Mouse (Mus musculus) midbrain, embryonic 15.5 days (tissue): ENCODE results near the gene Nudt8. TPM values are rescaled to one million over a fixed set of nuclear protein-coding genes. Genes with fewer than 3 reads are reported as not detected.

Source experiments
- ATAC-seq: fragments of 200-750 bp; cut with Nextera tagmentation; replicated peaks from 2 replicates; pipeline ENCODE4 v1.8.0; 2017; ENCODE audit warnings: moderate TSS enrichment
- H3K27ac ChIP-seq: fragments of 300-500 bp; sonication (generic); 2 replicates; pipeline ENCODE4 v1.5.1; 2015; ENCODE audit warnings: mild to moderate bottlenecking, inconsistent platforms
- H3K27me3 ChIP-seq: fragments of 300-500 bp; sonication (generic); replicated peaks from 2 replicates; pipeline ENCODE4 v1.6.1; 2015; ENCODE audit warnings: inconsistent platforms
- H3K36me3 ChIP-seq: fragments of 300-500 bp; sonication (generic); replicated peaks from 2 replicates; pipeline ENCODE4 v1.6.1; 2015; ENCODE audit warnings: inconsistent platforms
- H3K4me1 ChIP-seq: fragments of 300-500 bp; sonication (generic); 2 replicates; pipeline ENCODE4 v1.6.1; 2015; ENCODE audit warnings: inconsistent platforms
- H3K4me2 ChIP-seq: fragments of 300-500 bp; sonication (generic); 2 replicates; pipeline ENCODE4 v1.6.1; 2015; ENCODE audit warnings: inconsistent platforms, mild to moderate bottlenecking, moderate library complexity
- H3K4me3 ChIP-seq: fragments of 300-500 bp; sonication (generic); 2 replicates; pipeline ENCODE4 v1.5.1; 2015; ENCODE audit warnings: mild to moderate bottlenecking, inconsistent platforms
- H3K9ac ChIP-seq: fragments of 300-500 bp; sonication (generic); 2 replicates; pipeline ENCODE4 v1.6.1; 2015; ENCODE audit warnings: mild to moderate bottlenecking, inconsistent platforms
- H3K9me3 ChIP-seq: fragments of 300-500 bp; sonication (generic); 2 replicates; pipeline ENCODE4 v1.6.1; 2016; ENCODE audit warnings: inconsistent platforms
- WGBS: fragments of 180-500 bp; shearing (Covaris S2); methylation state at CpG from one replicate; pipeline ENCODE4 v1.1.7; 2015; ENCODE audit warnings: mixed read lengths; 5-methylcytosine and 5-hydroxymethylcytosine counted together
- polyA plus RNA-seq: library from polyadenylated mRNA; unstranded; fragments of >200 nt; fragmentation: Nextera tagmentation; extraction: Ambion mirVana; gene quantifications from 2 replicates; pipeline ENCODE4 v1.2.1, GENCODE M21; 2015

Nudt8 gene
- polyA plus RNA-seq, 1 experiment from 2014 or later: 33.4 TPM

GRCm38 (mm10) chr19:3990804-3991203, 9.6 kb upstream of the Nudt8 start:
- Histone ChIP-seq H3K9ac (no peak overlapping the region), H3K27me3 (peaks cover 2% of the 10 kb centered on the region; the same call in 1 of the 2 replicates), H3K9me3 (no peaks in the 10 kb centered on the region), H3K4me2 (no peak overlapping the region), H3K4me3 (no peak overlapping the region), H3K27ac (no peak overlapping the region), H3K4me1 (no peaks in the 10 kb centered on the region), H3K36me3 (no peaks in the 10 kb centered on the region)
- WGBS: 74% methylated on average over 6 of the region's 6 CpGs
- ATAC-seq: no peak

GRCm38 (mm10) chr19:3991562-3991961, 8.8 kb upstream of the Nudt8 start:
- no peak overlapping the region for H3K9ac ChIP-seq
- no peak overlapping the region for H3K4me2 ChIP-seq
- H3K4me3 ChIP-seq: no peak overlapping the region
- ATAC-seq: no peak
- H3K9me3 ChIP-seq: no peaks in the 10 kb centered on the region
- H3K27ac ChIP-seq: no peak overlapping the region
- peaks cover 2% of the 10 kb centered on the region; the same call in 1 of the 2 replicates for H3K27me3 ChIP-seq
- no peaks in the 10 kb centered on the region for H3K36me3 ChIP-seq
- H3K4me1 ChIP-seq: no peaks in the 10 kb centered on the region
- WGBS: 93% methylated on average over 3 of the region's 3 CpGs

- H3K4me3 ChIP-seq: no peak overlapping the region
- H3K4me1 ChIP-seq: no peaks in the 10 kb centered on the region
- WGBS: 91% methylated on average over 3 of the region's 3 CpGs
- H3K27me3 ChIP-seq: peaks cover 2% of the 10 kb centered on the region; the same call in 1 of the 2 replicates
- H3K9ac ChIP-seq: no peak overlapping the region
- no peak for ATAC-seq
- H3K9me3 ChIP-seq: no peaks in the 10 kb centered on the region
- no peak overlapping the region for H3K4me2 ChIP-seq
- H3K27ac ChIP-seq: no peak overlapping the region
- no peaks in the 10 kb centered on the region for H3K36me3 ChIP-seq
Measured at GRCm38 (mm10) chr19:3991966-3992365, 8.4 kb upstream of the Nudt8 start.

GRCm38 (mm10) chr19:3992416-3992815, 8.0 kb upstream of the Nudt8 start, which contains the start of gene Tbx10:
TSS of gene Tbx10 (plus strand) at chr19:3992752.
- peaks cover 2% of the 10 kb centered on the region; the same call in 1 of the 2 replicates for H3K27me3 ChIP-seq
- no peaks in the 10 kb centered on the region for H3K9me3 ChIP-seq
- ATAC-seq: no peak
- 52% methylated on average over 5 of the region's 5 CpGs for WGBS
- no peak within 1 kb of the TSS for H3K4me2 ChIP-seq
- H3K4me3 ChIP-seq: no peak within 1 kb of the TSS
- no peak within 1 kb of the TSS for H3K27ac ChIP-seq
- no peaks in the 10 kb centered on the region for H3K4me1 ChIP-seq
- no peaks in the 10 kb centered on the region for H3K36me3 ChIP-seq
- H3K9ac ChIP-seq: no peak within 1 kb of the TSS

- no peak overlapping the region for H3K9ac ChIP-seq
- no peak overlapping the region for H3K27ac ChIP-seq
- no peak for ATAC-seq
- peaks cover 8% of the 10 kb centered on the region for H3K4me1 ChIP-seq
- H3K4me2 ChIP-seq: no peak overlapping the region
- peaks cover 2% of the 10 kb centered on the region; the same call in 1 of the 2 replicates for H3K27me3 ChIP-seq
- H3K36me3 ChIP-seq: no peaks in the 10 kb centered on the region
- no peaks in the 10 kb centered on the region for H3K9me3 ChIP-seq
- 74% methylated on average over 6 of the region's 6 CpGs for WGBS
- H3K4me3 ChIP-seq: no peak overlapping the region
Measured at GRCm38 (mm10) chr19:3994932-3995331, 5.4 kb upstream of the Nudt8 start.

GRCm38 (mm10) chr19:3995505-3995904, 4.9 kb upstream of the Nudt8 start:
- no peak overlapping the region for H3K4me2 ChIP-seq
- no peaks in the 10 kb centered on the region for H3K36me3 ChIP-seq
- H3K9me3 ChIP-seq: no peaks in the 10 kb centered on the region
- H3K4me3 ChIP-seq: no peak overlapping the region
- H3K4me1 ChIP-seq: peaks cover 8% of the 10 kb centered on the region
- WGBS: 84% methylated on average over 3 of the region's 3 CpGs
- H3K9ac ChIP-seq: no peak overlapping the region
- no peak overlapping the region for H3K27ac ChIP-seq
- H3K27me3 ChIP-seq: peaks cover 2% of the 10 kb centered on the region; the same call in 1 of the 2 replicates
- ATAC-seq: no peak

GRCm38 (mm10) chr19:3996106-3996505, 4.3 kb upstream of the Nudt8 start:
- Histone ChIP-seq H3K27me3 (peaks cover 2% of the 10 kb centered on the region; the same call in 1 of the 2 replicates), H3K9me3 (no peaks in the 10 kb centered on the region), H3K27ac (no peak overlapping the region), H3K36me3 (no peaks in the 10 kb centered on the region), H3K9ac (no peak overlapping the region), H3K4me3 (no peak overlapping the region), H3K4me1 (peaks cover 12% of the 10 kb centered on the region), H3K4me2 (no peak overlapping the region)
- no peak for ATAC-seq
- WGBS: 78% methylated on average over 7 of the region's 7 CpGs

GRCm38 (mm10) chr19:3996747-3997146, 3.6 kb upstream of the Nudt8 start:
- Histone ChIP-seq H3K9me3 (no peaks in the 10 kb centered on the region), H3K27ac (no peak overlapping the region), H3K27me3 (peaks cover 2% of the 10 kb centered on the region; the same call in 1 of the 2 replicates), H3K9ac (no peak overlapping the region), H3K4me3 (no peak overlapping the region), H3K4me1 (peaks cover 18% of the 10 kb centered on the region), H3K36me3 (no peaks in the 10 kb centered on the region), H3K4me2 (no peak overlapping the region)
- no peak for ATAC-seq
- 75% methylated on average over 8 of the region's 8 CpGs for WGBS

GRCm38 (mm10) chr19:3997231-3997630, 3.1 kb upstream of the Nudt8 start:
- H3K4me3 ChIP-seq: no peak overlapping the region
- H3K27ac ChIP-seq: no peak overlapping the region
- peaks cover 20% of the 10 kb centered on the region for H3K4me1 ChIP-seq
- peaks cover 2% of the 10 kb centered on the region; the same call in 1 of the 2 replicates for H3K27me3 ChIP-seq
- no peaks in the 10 kb centered on the region for H3K9me3 ChIP-seq
- 65% methylated on average over 8 of the region's 8 CpGs for WGBS
- no peak overlapping the region for H3K9ac ChIP-seq
- no peaks in the 10 kb centered on the region for H3K36me3 ChIP-seq
- no peak overlapping the region for H3K4me2 ChIP-seq
- ATAC-seq: no peak

- H3K27me3 ChIP-seq: no peaks in the 10 kb centered on the region
- ATAC-seq: no peak
- WGBS: 77% methylated on average over 8 of the region's 8 CpGs
- H3K36me3 ChIP-seq: no peaks in the 10 kb centered on the region
- H3K9me3 ChIP-seq: no peaks in the 10 kb centered on the region
- H3K4me2 ChIP-seq: no peak overlapping the region
- no peak overlapping the region for H3K4me3 ChIP-seq
- H3K4me1 ChIP-seq: peaks cover 20% of the 10 kb centered on the region
- no peak overlapping the region for H3K9ac ChIP-seq
- H3K27ac ChIP-seq: no peak overlapping the region
Measured at GRCm38 (mm10) chr19:3998335-3998734, 2.0 kb upstream of the Nudt8 start.

- Histone ChIP-seq H3K4me3 (peak overlapping the region; percentile 53; the same call in 1 of the 2 replicates), H3K4me1 (peaks cover 20% of the 10 kb centered on the region), H3K9me3 (no peaks in the 10 kb centered on the region), H3K4me2 (peak overlapping the region; percentile 69), H3K9ac (no peak overlapping the region), H3K27me3 (no peaks in the 10 kb centered on the region), H3K27ac (no peak overlapping the region), H3K36me3 (no peaks in the 10 kb centered on the region)
- no peak for ATAC-seq
- 86% methylated on average over 9 of the region's 9 CpGs for WGBS
Measured at GRCm38 (mm10) chr19:3999121-3999730, 1.2 kb upstream of the Nudt8 start.

GRCm38 (mm10) chr19:4000949-4001525, 657 bp downstream of the Nudt8 start:
- peak; percentile 40 for ATAC-seq
- 18% methylated on average over 17 of the region's 17 CpGs for WGBS

GRCm38 (mm10) chr19:4001752-4002151, 1.4 kb downstream of the Nudt8 start:
- Histone ChIP-seq H3K4me3 (no peak overlapping the region), H3K27me3 (no peaks in the 10 kb centered on the region), H3K9ac (no peak overlapping the region), H3K4me1 (peaks cover 20% of the 10 kb centered on the region), H3K36me3 (0 out of 2 replicates have a peak, but pooled peaks cover 4% of the 10 kb centered on the region), H3K9me3 (no peaks in the 10 kb centered on the region), H3K4me2 (peak overlapping the region; percentile 69; the same call in 1 of the 2 replicates), H3K27ac (no peak overlapping the region)
- WGBS: 93% methylated on average over 5 of the region's 5 CpGs
- ATAC-seq: no peak

More at GRCm38 (mm10) chr19:4000949-4001525, 657 bp downstream of the Nudt8 start:
- Histone ChIP-seq H3K4me1 (peaks cover 20% of the 10 kb centered on the region), H3K4me3 (peak overlapping the region; percentile 53), H3K9ac (peak overlapping the region; percentile 70), H3K36me3 (no peaks in the 10 kb centered on the region), H3K27me3 (no peaks in the 10 kb centered on the region), H3K9me3 (no peaks in the 10 kb centered on the region), H3K27ac (peak overlapping the region; percentile 95), H3K4me2 (peak overlapping the region; percentile 69)
